ENCODE assay signal across 8 mouse cellular contexts in the genomic region with DNA sequence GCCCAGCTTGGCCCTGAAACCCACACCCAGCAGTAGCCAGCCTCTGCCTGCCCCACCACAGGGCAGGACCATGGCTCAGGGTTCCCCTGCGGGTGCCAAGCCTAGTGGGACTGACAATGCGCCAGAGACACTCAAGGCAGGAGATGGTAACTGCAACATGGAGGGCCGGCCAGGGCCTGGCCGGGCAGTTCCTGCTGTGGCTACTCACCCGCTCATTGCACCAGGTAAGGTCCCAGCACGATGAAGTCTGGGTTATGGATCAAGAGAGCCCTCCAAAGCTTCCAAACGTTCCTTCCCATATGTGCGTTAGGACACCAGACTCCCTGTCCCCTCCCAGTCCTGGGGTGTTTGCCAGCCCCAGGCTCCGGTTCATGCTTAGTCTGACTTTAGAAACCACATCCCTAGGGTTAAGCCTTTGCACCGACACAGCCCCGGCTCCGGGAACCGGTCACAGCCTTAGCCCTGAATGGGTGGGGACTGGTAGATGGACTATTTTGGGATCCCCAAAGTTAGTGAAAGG. TPM values are rescaled to one million over a fixed set of nuclear protein-coding genes. Genes with fewer than 3 reads are reported as not detected.
A peak's percentile ranks its signal among the peaks of the same experiment; 100 is the strongest.
DNase-seq lines count a peak whose midpoint lies in the region; ATAC-seq lines count a peak whose summit lies in the region.

No protein-coding gene starts in this region.

- no peak for DNase-seq in lung, postnatal 14 days
- DNase-seq in cerebellum, adult 9-10 months, result peak; percentile 66
- no peak for DNase-seq in adrenal gland, postnatal 10 days
- DNase-seq in left cerebral cortex, adult 18-20 months (ENCODE audit: low spot score in 2 of 2), result no peak

- H3K9ac ChIP-seq in lung, embryonic 16.5 days (ENCODE audit: low read length), result peak overlapping the region; percentile 52
- peak overlapping the region; percentile 40 for H3K9ac ChIP-seq in hindbrain, embryonic 13.5 days
- no peak overlapping the region for H3K9ac ChIP-seq in midbrain, embryonic 15.5 days

- peaks cover 33% of the 10 kb centered on the region for H3K4me1 ChIP-seq in lung, embryonic 16.5 days (replicated peaks; ENCODE audit: control insufficient read depth, insufficient read depth, low read length)
- peaks cover 74% of the 10 kb centered on the region for H3K4me1 ChIP-seq in hindbrain, embryonic 13.5 days (replicated peaks)
- peaks cover 49% of the 10 kb centered on the region for H3K4me1 ChIP-seq in midbrain, embryonic 15.5 days

- no peaks in the 10 kb centered on the region for H3K9me3 ChIP-seq in lung, embryonic 16.5 days (ENCODE audit: control insufficient read depth, low read length)
- no peaks in the 10 kb centered on the region for H3K9me3 ChIP-seq in hindbrain, embryonic 13.5 days
- H3K9me3 ChIP-seq in midbrain, embryonic 15.5 days, result no peaks in the 10 kb centered on the region

- H3K4me3 ChIP-seq in lung, embryonic 16.5 days (ENCODE audit: low read length), result peak overlapping the region; percentile 33
- peak overlapping the region; percentile 12; the same call in 1 of the 2 replicates for H3K4me3 ChIP-seq in hindbrain, embryonic 13.5 days
- no peak overlapping the region for H3K4me3 ChIP-seq in midbrain, embryonic 15.5 days

- no peak overlapping the region for H3K27ac ChIP-seq in lung, embryonic 16.5 days (ENCODE audit: low read length)
- H3K27ac ChIP-seq in hindbrain, embryonic 13.5 days, result peak overlapping the region; percentile 66; the same call in 1 of the 2 replicates
- H3K27ac ChIP-seq in midbrain, embryonic 15.5 days, result 0 out of 2 replicates have a peak overlapping the region, but pooled peaks have one; percentile 32

- 0 out of 2 replicates have a peak, but pooled peaks cover 2% of the 10 kb centered on the region for H3K36me3 ChIP-seq in lung, embryonic 16.5 days (ENCODE audit: control insufficient read depth, insufficient read depth, low read length)
- peaks cover 32% of the 10 kb centered on the region for H3K36me3 ChIP-seq in hindbrain, embryonic 13.5 days
- no peaks in the 10 kb centered on the region for H3K36me3 ChIP-seq in midbrain, embryonic 15.5 days (replicated peaks)

- WGBS in lung, embryonic 16.5 days, result 50% methylated on average over 13 of the region's 13 CpGs
- 39% methylated on average over 13 of the region's 13 CpGs for WGBS in hindbrain, embryonic 13.5 days
- 31% methylated on average over 13 of the region's 13 CpGs for WGBS in midbrain, embryonic 15.5 days

- H3K27me3 ChIP-seq in lung, embryonic 16.5 days (ENCODE audit: control insufficient read depth, insufficient read depth, low read depth, low read length), result no peaks in the 10 kb centered on the region
- 0 out of 2 replicates have a peak, but pooled peaks cover 2% of the 10 kb centered on the region for H3K27me3 ChIP-seq in hindbrain, embryonic 13.5 days
- peaks cover 2% of the 10 kb centered on the region; the same call in 1 of the 2 replicates for H3K27me3 ChIP-seq in midbrain, embryonic 15.5 days (replicated peaks)

- no peak for ATAC-seq in lung, embryonic 16.5 days (ENCODE audit: low read depth)
- no peak for ATAC-seq in hindbrain, embryonic 13.5 days (ENCODE audit: low FRiP score)
- no peak for ATAC-seq in midbrain, embryonic 15.5 days (replicated peaks)
- no peak for ATAC-seq in inflammation-experienced regulatory T-cells, adult 6 months

- H3K4me2 ChIP-seq in lung, embryonic 16.5 days (ENCODE audit: low read depth, low read length), result peak overlapping the region; percentile 53
- H3K4me2 ChIP-seq in hindbrain, embryonic 13.5 days, result peak overlapping the region; percentile 47
- H3K4me2 ChIP-seq in midbrain, embryonic 15.5 days, result peak overlapping the region; percentile 39

RNA-seq across cellular contexts. Expression of gene A3galt2, which starts 43.0 kb away (rescaled TPM):
- polyA plus RNA-seq in lung, embryonic 16.5 days (2015; fragmentation: Nextera tagmentation; extraction: Ambion mirVana), result 0.16 and 0.30 TPM in 2 replicates
- polyA plus RNA-seq in hindbrain, embryonic 13.5 days (2015; fragmentation: Nextera tagmentation; extraction: Ambion mirVana), result 0.38 and 0.53 TPM in 2 replicates
- 0.28 and 0.34 TPM in 2 replicates for polyA plus RNA-seq in midbrain, embryonic 15.5 days (2015; fragmentation: Nextera tagmentation; extraction: Ambion mirVana)
- under 1 TPM in 2 of 3 experiments, not detected in 1; 0.16 to 0.38 TPM for polyA plus RNA-seq in inflammation-experienced regulatory T-cells, adult 6 months (2017; shearing (Covaris generic))
- total RNA-seq in adrenal gland, postnatal 10 days (2021), result under 1 TPM; 0.12 TPM
- under 1 TPM; 0.28 to 0.37 TPM for total RNA-seq in left cerebral cortex, adult 18-20 months (2021)

RNA-seq across cellular contexts. Expression of gene Phc2, which starts 57.7 kb away (rescaled TPM):
- polyA plus RNA-seq in lung, embryonic 16.5 days (2015; fragmentation: Nextera tagmentation; extraction: Ambion mirVana), result 18.9 and 19.8 TPM in 2 replicates
- 31.3 and 35.8 TPM in 2 replicates for polyA plus RNA-seq in hindbrain, embryonic 13.5 days (2015; fragmentation: Nextera tagmentation; extraction: Ambion mirVana)
- 70.0 and 72.2 TPM in 2 replicates for polyA plus RNA-seq in midbrain, embryonic 15.5 days (2015; fragmentation: Nextera tagmentation; extraction: Ambion mirVana)
- polyA plus RNA-seq in inflammation-experienced regulatory T-cells, adult 6 months (2017; shearing (Covaris generic)), result 10 to 100 TPM in 2 of 3 experiments, 1 to 10 TPM in 1; 9.9 to 16.1 (median 15.0) TPM
- 10 to 100 TPM; 76.2 to 77.8 TPM for total RNA-seq in adrenal gland, postnatal 10 days (2021)
- total RNA-seq in left cerebral cortex, adult 18-20 months (2021), result 10 to 100 TPM; 89.1 to 89.2 TPM
